Mouse (Mus musculus) heart, adult 8-10 months (tissue): Measurements from ENCODE around the gene Zcchc8. TPM values are rescaled to one million over a fixed set of nuclear protein-coding genes. Genes with fewer than 3 reads are reported as not detected.

Experiments used
- total RNA-seq, 4 experiments: library from RNA; stranded (reverse); gene quantifications; 2 replicates each; pipeline ENCODE4 v1.2.4; 2022

Zcchc8 gene
- total RNA-seq, 4 experiments from 2014 or later = 18.3 to 22.5 (median 20.3) TPM

Other genes starting within 250 kb of the Zcchc8 start
- not detected for gene Lrrc43, start 231.8 kb downstream of the Zcchc8 start, total RNA-seq
- not detected for gene Il31, start 231.6 kb downstream of the Zcchc8 start, total RNA-seq
- gene B3gnt4, start 210.6 kb downstream of the Zcchc8 start, total RNA-seq = not detected
- 10 to 100 TPM; 68.8 to 72.1 (median 70.7) TPM for gene Diablo, start 196.9 kb downstream of the Zcchc8 start, total RNA-seq
- gene Gm49027, start 195.6 kb downstream of the Zcchc8 start, total RNA-seq = under 1 TPM in 2 of 4 experiments, not detected in 2; 0.19 to 0.35 TPM
- 10 to 100 TPM; 25.5 to 37.2 (median 28.6) TPM for gene Vps33a, start 148.1 kb downstream of the Zcchc8 start, total RNA-seq
- gene Clip1, start 36.5 kb downstream of the Zcchc8 start, total RNA-seq = 100 to 1,000 TPM; 213 to 261 (median 228) TPM
- gene Rsrc2, start 28.3 kb upstream of the Zcchc8 start, total RNA-seq = 10 to 100 TPM; 33.8 to 42.7 (median 39.4) TPM
- under 1 TPM; 0.11 to 0.53 (median 0.42) TPM for gene Kntc1, start 28.6 kb upstream of the Zcchc8 start, total RNA-seq
- 1 to 10 TPM in 1 of 4 experiments, under 1 TPM in 2, not detected in 1; 0.12 to 2.0 (median 0.22) TPM for gene Hcar2, start 144.4 kb upstream of the Zcchc8 start, total RNA-seq
- under 1 TPM; 0.31 to 0.52 (median 0.42) TPM for gene Hcar1, start 158.9 kb upstream of the Zcchc8 start, total RNA-seq
- gene Denr, start 186.1 kb upstream of the Zcchc8 start, total RNA-seq = 10 to 100 TPM; 45.9 to 52.4 (median 50.6) TPM
- under 1 TPM in 1 of 4 experiments, not detected in 3; 0.92 TPM for gene Gm43518, start 206.3 kb upstream of the Zcchc8 start, total RNA-seq
- 1 to 10 TPM in 3 of 4 experiments, under 1 TPM in 1; 0.60 to 3.8 (median 2.0) TPM for gene Ccdc62, start 209.6 kb upstream of the Zcchc8 start, total RNA-seq